Mouse (Mus musculus) ovary, postnatal 14 days (tissue): ENCODE data around the gene Yme1l1.

Experiments
- DNase-seq: peaks from one replicate; pipeline ENCODE4 v3.0.0; 2022; ENCODE audit warnings: low spot score

The Yme1l1 gene

DNA sequence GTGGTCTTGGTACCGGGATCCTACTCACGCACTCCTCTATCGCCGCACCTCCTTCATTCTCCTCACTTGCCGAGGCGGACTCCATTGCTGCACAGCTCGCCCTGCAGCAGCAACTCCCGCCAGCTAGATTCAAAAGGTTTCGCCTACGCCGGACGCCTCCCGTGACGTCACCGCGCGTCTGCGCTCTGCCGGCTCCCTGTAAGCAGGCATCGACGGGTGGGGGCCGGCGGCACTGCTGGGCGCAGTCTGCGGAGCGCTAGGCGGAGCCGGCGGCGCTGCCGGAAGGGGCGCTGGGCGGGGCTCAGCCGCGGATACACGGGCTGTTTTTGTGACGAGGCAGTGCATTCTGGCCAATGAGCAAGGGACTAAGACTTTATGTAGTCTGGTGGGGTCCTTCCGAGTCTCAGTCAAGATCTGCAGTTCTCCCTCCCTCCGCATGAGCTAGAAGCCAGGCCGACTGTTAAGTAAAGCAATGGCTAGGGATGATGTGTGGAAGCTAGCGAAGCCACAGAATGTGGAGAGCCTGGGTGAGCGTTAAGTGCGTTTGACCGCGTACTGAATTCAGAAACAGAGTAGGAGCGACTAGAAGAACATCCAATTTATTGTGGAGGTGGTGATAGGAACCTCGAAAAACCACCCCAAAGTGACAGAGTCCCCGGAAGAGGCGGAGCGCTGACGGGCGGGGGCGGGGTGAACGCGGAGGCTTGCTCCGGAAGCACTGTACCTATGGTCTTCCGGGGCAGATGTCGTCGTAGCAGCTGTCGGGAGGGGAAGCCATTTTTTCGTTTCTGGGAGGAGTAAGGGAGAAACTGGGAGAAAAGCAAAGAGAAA is at the start of gene Yme1l1, which contains the start of gene Mastl:
Yme1l1 (plus strand) TSS at position 593 of the 831 bp plus-strand sequence.
Mastl (minus strand) TSS at position 248 of the 831 bp plus-strand sequence.
- DNase-seq = peak; percentile 88

DNA sequence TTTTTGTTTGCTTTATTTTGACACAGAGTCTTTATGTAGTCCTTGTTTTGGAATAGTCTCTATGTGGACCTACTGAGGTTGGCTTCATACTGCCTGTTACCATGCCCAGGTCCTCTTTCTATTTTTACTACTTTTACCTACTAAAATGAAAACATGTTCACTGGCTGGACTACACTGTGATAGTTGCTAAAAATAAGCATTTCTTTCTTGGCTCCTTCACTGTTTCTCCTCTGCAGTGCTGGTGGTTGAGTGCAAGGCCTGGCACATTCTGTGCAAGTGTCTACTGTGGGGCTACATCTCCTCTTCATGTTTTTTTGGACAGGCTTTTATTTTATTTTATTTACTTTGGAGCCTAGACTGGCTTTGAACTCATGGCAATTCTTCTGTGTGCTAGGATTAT is 36.6 kb upstream of the Yme1l1 start:
- DNase-seq = no peak

DNA sequence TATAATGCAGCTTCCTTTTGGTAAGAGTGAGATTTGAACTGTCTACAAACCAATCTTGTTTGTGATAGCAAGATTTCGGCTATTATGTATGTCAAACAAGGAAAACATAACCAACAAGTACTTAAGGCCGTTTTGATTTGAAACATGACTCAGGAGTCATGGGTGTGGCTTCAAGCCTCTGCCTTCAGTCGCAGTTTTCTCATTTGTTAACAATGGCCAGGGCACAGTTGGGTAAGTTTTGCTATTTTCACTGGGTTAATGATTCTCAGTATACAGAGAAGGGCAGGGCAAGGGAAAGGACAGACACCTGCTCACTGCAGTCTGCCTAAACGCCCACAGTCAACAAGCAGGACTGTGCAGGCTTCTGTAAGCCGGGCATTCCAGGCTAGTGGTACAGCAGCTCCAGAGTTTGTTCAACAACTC is 959 bp upstream of the Yme1l1 start:
- peak; percentile 4 for DNase-seq

DNA sequence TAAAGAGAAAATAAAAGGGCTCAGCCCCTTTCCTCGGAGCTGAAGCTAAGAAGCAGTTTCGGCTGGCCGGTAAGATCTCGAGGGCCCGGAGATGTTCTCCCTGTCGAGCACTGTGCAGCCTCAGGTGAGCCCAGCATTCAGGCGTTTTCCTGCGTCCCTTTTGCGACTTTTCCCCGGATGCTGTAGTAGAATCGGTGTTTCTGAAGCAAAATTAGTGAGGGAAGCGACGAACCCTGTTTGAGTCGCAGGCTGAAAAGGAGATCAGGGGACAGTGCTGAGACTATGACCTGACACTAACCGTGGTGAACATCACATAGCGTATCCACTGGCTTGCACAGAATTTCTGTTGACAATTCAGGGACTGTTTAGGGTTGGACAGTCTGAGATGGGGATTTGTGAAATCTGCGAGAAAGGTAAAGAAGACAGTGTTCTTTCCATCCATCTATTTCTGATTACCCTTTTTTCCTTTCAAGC is 476 bp downstream of the Yme1l1 start:
- DNase-seq = no peak

DNA sequence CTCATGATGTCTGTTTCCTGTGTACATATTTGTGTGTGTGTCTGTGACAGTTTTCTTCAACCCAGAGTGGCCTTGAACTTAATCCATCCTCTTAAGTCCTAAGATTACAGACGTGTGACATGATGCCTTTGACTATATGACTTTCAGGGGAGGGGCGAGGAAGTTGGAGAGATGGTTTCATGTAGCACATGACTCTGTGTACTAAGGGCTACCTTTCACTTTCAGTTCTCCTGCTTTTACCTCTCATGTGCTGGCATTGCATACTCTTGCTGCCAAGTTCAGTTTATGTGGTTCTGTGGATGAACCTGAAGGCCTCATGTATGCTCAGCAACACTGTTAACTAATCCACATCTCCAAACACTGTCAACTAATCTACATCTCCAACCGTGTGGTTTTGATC is 16.1 kb downstream of the Yme1l1 start:
- DNase-seq = no peak

DNA sequence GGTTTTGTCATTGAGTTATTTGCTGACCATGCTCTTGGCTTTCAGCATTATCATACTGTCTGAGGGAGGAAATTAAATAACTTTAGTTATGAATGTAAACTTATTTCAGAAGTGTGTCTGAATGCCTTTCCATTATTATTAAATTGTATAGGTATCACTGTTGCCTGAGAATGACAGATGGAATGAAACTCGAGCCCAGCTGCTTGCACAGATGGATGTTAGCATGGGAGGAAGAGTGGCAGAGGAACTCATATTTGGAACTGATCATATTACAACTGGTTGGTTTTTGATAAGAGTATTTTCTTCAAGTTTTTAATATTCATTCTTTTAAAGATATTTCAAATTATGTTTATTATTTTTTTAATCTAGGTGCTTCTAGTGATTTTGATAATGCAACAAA is 38.2 kb downstream of the Yme1l1 start:
- no peak for DNase-seq

DNA sequence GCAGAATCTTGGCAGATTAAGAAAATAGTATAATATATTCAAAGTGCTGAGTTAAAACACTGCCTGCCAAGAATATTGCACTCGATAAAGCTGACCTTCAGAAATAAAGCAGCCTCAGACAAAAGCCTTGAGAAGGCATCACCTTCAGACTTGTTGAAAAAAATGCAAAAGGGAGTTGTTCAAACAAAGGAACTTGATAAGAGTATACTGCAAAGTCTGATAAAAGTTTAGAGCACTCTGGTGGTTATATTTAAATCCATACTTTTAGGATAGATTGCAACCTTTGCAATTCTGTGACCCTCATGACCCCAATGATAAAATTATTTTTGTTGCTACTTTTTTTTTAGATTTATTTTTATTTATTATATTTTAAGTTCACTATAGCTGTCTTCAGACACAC is 44.9 kb downstream of the Yme1l1 start:
- DNase-seq = no peak

DNA sequence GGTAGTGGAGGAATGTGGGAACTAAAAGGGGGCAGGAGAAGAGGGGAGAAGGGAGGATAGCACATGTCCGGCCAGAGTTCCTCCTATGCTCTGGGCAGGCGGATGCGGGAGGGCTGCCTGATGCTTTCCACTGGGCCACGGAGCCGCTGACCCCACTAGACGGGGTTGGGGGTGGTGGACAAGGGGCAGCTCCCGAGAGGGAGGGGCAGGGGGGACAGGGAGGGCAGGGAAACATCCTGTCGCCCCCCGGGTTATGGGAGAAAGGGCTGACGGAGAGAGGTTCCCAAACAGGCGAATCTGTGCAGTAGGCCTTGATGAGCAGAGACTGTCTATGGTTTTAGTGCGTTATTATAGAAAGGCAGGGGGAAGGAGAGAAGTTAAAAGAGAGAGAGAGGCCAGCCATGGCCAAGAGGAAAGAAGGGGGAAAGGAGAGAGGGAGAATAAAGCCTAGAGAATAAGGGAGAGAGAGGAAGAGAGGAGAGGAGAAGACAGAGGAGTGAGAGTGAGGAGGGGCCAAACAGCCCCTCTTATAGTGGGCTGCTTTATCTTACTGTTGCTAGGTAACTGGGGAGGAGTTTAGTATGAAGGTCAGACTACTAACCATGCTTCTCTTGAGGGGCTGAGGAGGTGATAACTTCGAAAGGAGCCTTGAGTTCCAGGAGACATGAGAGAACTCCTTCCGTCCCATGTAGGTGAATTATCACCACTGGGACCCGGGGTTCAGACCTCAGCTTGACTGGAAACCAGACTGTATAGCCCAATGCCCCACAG is 46.9 kb downstream of the Yme1l1 start:
- no peak for DNase-seq

DNA sequence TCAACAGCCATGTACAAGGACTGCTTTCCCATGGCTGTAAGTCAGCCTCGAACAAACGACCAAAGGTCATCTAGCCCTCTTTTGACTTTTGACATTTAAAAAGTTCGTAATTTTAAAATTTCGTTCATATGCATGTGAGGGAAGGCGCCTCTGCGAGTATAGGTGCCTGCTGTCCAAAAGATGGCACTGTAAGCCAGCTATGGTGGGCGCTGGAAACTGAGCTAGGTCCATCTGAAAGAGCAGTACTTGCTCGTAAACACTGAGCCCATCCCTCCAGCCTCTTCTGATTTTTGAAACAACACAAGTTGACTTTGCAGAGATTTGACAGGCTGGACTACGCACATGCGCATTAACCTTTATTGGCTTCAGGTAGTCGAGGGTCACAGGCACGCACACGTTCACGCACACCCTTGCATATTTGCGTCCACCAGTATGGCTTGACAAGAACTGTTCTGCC is 50.9 kb downstream of the Yme1l1 start, which contains the start of gene 4931423N10Rik:
4931423N10Rik (plus strand) TSS at position 407 of the 457 bp plus-strand sequence.
- no peak for DNase-seq

DNA sequence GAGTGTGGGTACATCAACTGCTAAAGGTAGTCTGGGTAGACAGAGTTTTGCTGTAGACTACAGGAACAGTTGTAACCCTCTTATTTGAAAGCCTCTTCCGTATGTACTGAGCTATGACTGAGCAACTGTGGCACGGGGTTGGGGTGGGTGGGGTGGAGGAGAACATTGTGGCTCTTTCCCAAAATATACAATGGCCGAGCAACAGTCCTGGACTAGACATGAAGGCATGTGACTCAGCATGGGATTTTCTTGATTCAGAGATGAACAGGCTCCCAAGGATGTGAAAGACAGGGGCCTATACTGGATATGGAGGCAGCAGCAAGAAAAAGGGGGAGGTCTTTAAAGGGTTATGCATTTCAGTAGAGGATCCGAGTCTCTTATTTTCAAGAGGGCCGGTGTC is 57.5 kb downstream of the Yme1l1 start:
- no peak for DNase-seq

DNA sequence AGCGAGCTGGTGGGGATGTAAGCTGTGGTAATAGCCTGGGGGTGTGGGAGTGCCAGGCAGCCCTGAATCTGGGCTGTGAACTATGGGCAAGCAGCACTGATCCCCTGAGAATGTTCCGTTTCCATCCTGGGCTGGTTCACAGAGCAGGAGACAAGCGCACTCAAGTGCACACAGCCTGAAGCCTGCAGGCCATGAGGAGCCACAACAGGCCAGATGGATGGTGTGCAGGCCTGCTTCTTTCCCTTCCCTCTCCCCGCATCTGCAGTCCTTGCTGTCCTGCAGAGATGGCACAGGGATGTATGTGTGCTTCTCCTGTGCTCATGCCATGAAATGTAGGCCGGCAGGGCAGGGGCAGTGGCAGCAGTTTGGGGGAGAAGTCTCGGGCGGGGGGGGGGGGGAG is 69.0 kb downstream of the Yme1l1 start:
- DNase-seq = no peak

DNA sequence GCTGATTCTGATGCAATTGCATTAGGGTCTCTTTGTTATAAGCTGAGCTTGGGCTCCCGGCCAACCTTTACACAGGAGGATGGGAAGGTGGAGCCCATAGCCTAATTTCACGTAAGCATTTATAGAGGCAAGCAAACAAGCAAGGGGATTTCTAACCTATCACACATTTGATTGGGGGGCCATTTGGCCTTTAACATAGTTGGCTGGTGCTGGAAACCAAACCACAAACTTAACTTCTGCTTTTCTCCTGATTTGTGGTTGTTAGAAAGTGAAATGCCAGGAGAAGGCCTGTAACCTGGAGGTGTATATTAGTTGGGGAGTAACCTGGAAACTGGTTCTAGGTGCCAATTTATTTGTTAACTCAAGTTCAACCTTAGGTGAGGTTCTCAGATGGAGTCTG is 72.3 kb downstream of the Yme1l1 start:
- no peak for DNase-seq

DNA sequence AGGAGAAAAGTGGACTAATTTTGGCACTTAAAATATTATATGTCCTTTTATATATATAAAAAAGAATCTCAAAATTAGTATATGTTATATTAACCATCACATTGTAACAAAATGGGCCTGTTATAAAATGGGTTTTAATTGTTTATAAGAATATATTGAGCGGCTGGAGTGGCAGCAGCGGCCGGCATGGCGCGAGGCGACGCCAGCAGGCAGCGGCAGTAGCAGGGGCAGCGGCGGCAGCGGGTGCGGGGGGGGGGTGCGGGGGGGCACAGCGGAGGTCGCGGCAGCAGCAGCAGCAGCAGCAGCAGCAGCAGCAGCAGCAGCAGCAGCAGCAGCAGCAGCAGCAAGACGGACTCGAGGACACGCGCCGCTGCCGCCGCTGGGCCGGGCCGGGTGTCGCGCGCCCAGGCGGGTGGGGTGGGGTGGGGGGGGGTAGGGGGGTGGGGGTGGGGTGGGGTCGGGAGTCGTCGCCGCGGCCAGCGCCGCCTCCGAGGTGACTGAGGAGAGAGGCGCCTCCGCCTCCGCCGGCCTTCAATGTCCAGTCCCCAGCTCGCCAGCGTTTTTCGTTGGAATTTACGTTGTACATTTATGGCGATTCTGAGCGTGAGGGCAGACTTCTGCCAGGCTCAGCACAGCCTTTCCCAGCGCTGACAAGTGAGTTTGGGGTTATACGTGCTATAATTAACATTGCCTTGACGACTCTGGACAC is 78.0 kb downstream of the Yme1l1 start:
- DNase-seq = no peak
